18 mouse cellular contexts compared by ENCODE assay signal in genomic region chr2:61407881-61408280, GRCm38 (mm10).
DNase-seq lines count a peak whose midpoint lies in the region; ATAC-seq and TF ChIP-seq lines count a peak whose summit lies in the region.
"Had no signal": no experiment of that assay in that cellular context is flagged by ENCODE, and none has a peak within 500 bp of the region (broad histone marks: within the 10 kb centered on the region; RNA-seq: fewer than 3 reads in every experiment).

No protein-coding gene starts in this region.

- DNase-seq in kidney, adult 2 months, result peak; percentile 19
- DNase-seq in kidney, adult 11 months, result no peak
- peak; percentile 18 for DNase-seq in urinary bladder, postnatal 14 days (ENCODE audit: low spot score)
- DNase-seq in urinary bladder, postnatal 4 days (ENCODE audit: low spot score in 2 of 2), result no peak
- DNase-seq in lung, postnatal 10 days, result peak; percentile 18
- no peak for DNase-seq in forebrain, embryonic 11.5 days (ENCODE audit: low spot score)
- DNase-seq: cerebellum, adult 8-10 months; gastrocnemius, postnatal 10 days; layer of hippocampus, postnatal 36 days; right cerebral cortex, postnatal 14 days had no signal

- ATAC-seq in forebrain, embryonic 11.5 days (replicated peaks; ENCODE audit: low FRiP score), result no peak
- ATAC-seq in intestine, embryonic 15.5 days, result no peak
- ATAC-seq: midbrain, embryonic 15.5 days had no signal

- no peak for TF ChIP-seq POLR2A in kidney, adult 2 months (IDR thresholded peaks at IDR 0.05; ENCODE audit: low read depth, low read length)

- no peak overlapping the region for H3K4me3 ChIP-seq in kidney, adult 2 months (ENCODE audit: insufficient read depth, low read depth, low read length)
- no peak overlapping the region for H3K4me3 ChIP-seq in forebrain, embryonic 11.5 days (ENCODE audit: low read depth, low read length)
- no peak overlapping the region for H3K4me3 ChIP-seq in intestine, embryonic 15.5 days (replicated peaks)
- H3K4me3 ChIP-seq: forebrain, embryonic 10.5 days; layer of hippocampus, adult 2 months; limb, embryonic 13.5 days; midbrain, embryonic 15.5 days; neural tube, embryonic 15.5 days had no signal

- H3K27me3 ChIP-seq in kidney, adult 2 months (replicated peaks; ENCODE audit: control insufficient read depth, insufficient read depth, low read length), result no peaks in the 10 kb centered on the region
- H3K27me3 ChIP-seq in forebrain, embryonic 11.5 days (ENCODE audit: control insufficient read depth, insufficient read depth, low read length), result 0 out of 2 replicates have a peak, but pooled peaks cover 2% of the 10 kb centered on the region
- H3K27me3 ChIP-seq in intestine, embryonic 15.5 days (replicated peaks), result no peaks in the 10 kb centered on the region
- H3K27me3 ChIP-seq: limb, embryonic 13.5 days; midbrain, embryonic 15.5 days; neural tube, embryonic 15.5 days had no signal

- H3K4me2 ChIP-seq in forebrain, embryonic 11.5 days (ENCODE audit: low read depth, low read length, severe bottlenecking), result no peak overlapping the region
- no peak overlapping the region for H3K4me2 ChIP-seq in intestine, embryonic 15.5 days (replicated peaks)
- H3K4me2 ChIP-seq: hindbrain, embryonic 14.5 days; limb, embryonic 13.5 days; midbrain, embryonic 15.5 days; neural tube, embryonic 15.5 days had no signal

- TF ChIP-seq CTCF in kidney, adult 2 months (conservative IDR thresholded peaks at IDR 0.05; ENCODE audit: insufficient read depth, insufficient read length, low read depth, low read length), result no peak

- H3K27ac ChIP-seq in kidney, adult 2 months (ENCODE audit: insufficient read depth, low read depth, low read length), result no peak overlapping the region
- H3K27ac ChIP-seq in forebrain, embryonic 11.5 days (ENCODE audit: low read depth, low read length), result no peak overlapping the region
- H3K27ac ChIP-seq in intestine, embryonic 15.5 days, result no peak overlapping the region
- H3K27ac ChIP-seq: forebrain, embryonic 10.5 days; hindbrain, embryonic 14.5 days; layer of hippocampus, adult 2 months; limb, embryonic 13.5 days; liver, embryonic 14.5 days; midbrain, embryonic 15.5 days; neural tube, embryonic 15.5 days had no signal

- H3K4me1 ChIP-seq in kidney, adult 2 months (ENCODE audit: control insufficient read depth, insufficient read depth, low read length), result no peaks in the 10 kb centered on the region
- H3K4me1 ChIP-seq in forebrain, embryonic 11.5 days (replicated peaks; ENCODE audit: control insufficient read depth, insufficient read depth, low read length), result 0 out of 2 replicates have a peak, but pooled peaks cover 1% of the 10 kb centered on the region
- no peaks in the 10 kb centered on the region; the same call in 1 of the 2 replicates for H3K4me1 ChIP-seq in intestine, embryonic 15.5 days (replicated peaks)

- H3K36me3 ChIP-seq in kidney, adult 2 months (ENCODE audit: control insufficient read depth, insufficient read depth, low read length), result no peaks in the 10 kb centered on the region
- H3K36me3 ChIP-seq in forebrain, embryonic 11.5 days (ENCODE audit: control insufficient read depth, insufficient read depth, low read length), result no peaks in the 10 kb centered on the region
- no peaks in the 10 kb centered on the region for H3K36me3 ChIP-seq in intestine, embryonic 15.5 days
- H3K36me3 ChIP-seq: forebrain, embryonic 10.5 days; limb, embryonic 13.5 days; midbrain, embryonic 15.5 days; neural tube, embryonic 15.5 days had no signal

- 88% methylated on average over 7 of the region's 7 CpGs for WGBS in kidney, adult 2 months
- WGBS in forebrain, embryonic 11.5 days, result 96% methylated on average over 7 of the region's 7 CpGs
- 93% methylated on average over 7 of the region's 7 CpGs for WGBS in intestine, embryonic 15.5 days

- no peaks in the 10 kb centered on the region for H3K9me3 ChIP-seq in forebrain, embryonic 11.5 days (ENCODE audit: control insufficient read depth, low read length)
- no peaks in the 10 kb centered on the region for H3K9me3 ChIP-seq in intestine, embryonic 15.5 days
- H3K9me3 ChIP-seq: forebrain, embryonic 10.5 days; limb, embryonic 13.5 days; midbrain, embryonic 15.5 days; neural tube, embryonic 15.5 days had no signal

- H3K9ac ChIP-seq in forebrain, embryonic 11.5 days (ENCODE audit: low read length), result no peak overlapping the region
- H3K9ac ChIP-seq in intestine, embryonic 15.5 days, result no peak overlapping the region
- H3K9ac ChIP-seq: hindbrain, embryonic 14.5 days; limb, embryonic 13.5 days; liver, embryonic 14.5 days; midbrain, embryonic 15.5 days; neural tube, embryonic 15.5 days had no signal

Comparison
In these comparisons a context has a peak if more than half of its experiments do, and no peak if none do; other contexts are left out.
1. DNase-seq: peak in kidney, adult 2 months (single experiment), urinary bladder, postnatal 14 days (single experiment) and lung, postnatal 10 days (single experiment); none in kidney, adult 11 months (single experiment), urinary bladder, postnatal 4 days (0 of 2) and forebrain, embryonic 11.5 days (single experiment).